Comparison of ENCODE assay signal across 12 mouse cellular contexts in the genomic region with DNA sequence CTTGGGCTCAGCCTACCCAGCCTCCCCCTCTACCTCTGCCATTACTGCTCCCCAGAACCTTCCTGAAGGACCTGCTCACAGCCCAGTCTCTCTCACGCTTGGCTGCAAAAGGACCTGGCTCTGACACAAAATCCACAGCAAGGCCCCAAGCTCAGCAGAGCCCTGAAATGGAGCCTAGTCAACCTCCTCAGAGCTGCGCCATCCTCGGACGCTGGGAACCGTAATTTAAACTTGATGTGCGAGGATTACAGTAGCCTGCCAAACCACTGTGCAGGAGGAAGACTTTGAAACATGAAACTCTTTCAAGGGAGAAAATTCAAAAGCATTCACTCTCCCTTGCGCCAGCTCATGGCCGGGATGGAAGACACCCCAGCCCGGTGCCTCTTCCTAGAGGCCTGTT. TPM values are rescaled to one million over a fixed set of nuclear protein-coding genes. Genes with fewer than 3 reads are reported as not detected.
A peak's percentile ranks its signal among the peaks of the same experiment; 100 is the strongest.
DNase-seq lines count a peak whose midpoint lies in the region; ATAC-seq and TF ChIP-seq lines count a peak whose summit lies in the region.
"Had no signal": no experiment of that assay in that cellular context is flagged by ENCODE, and none has a peak within 500 bp of the region (broad histone marks: within the 10 kb centered on the region; RNA-seq: fewer than 3 reads in every experiment).

No protein-coding gene starts in this region.

- H3K4me3 ChIP-seq in intestine, embryonic 14.5 days (ENCODE audit: low read depth, low read length), result no peak overlapping the region
- H3K4me3 ChIP-seq in intestine, postnatal 0 days (ENCODE audit: low read depth, low read length), result no peak overlapping the region
- H3K4me3 ChIP-seq in embryonic facial prominence, embryonic 11.5 days (ENCODE audit: low read depth, low read length), result no peak overlapping the region
- no peak overlapping the region for H3K4me3 ChIP-seq in limb, embryonic 10.5 days
- no peak overlapping the region for H3K4me3 ChIP-seq in forebrain, postnatal 0 days (ENCODE audit: low read depth, low read length)
- H3K4me3 ChIP-seq: forebrain, embryonic 15.5 days had no signal

- no peak for TF ChIP-seq CTCF in intestine, postnatal 0 days (IDR thresholded peaks at IDR 0.05; ENCODE audit: low read depth)
- TF ChIP-seq CTCF in forebrain, postnatal 0 days (IDR thresholded peaks at IDR 0.05; ENCODE audit: low read depth), result no peak

- DNase-seq in cerebellum, postnatal 10 days, result peak; percentile 63 to 78
- no peak for DNase-seq in cerebellum, adult 18-20 months
- no peak for DNase-seq in intestine, embryonic 14.5 days (ENCODE audit: low spot score)
- DNase-seq in embryonic facial prominence, embryonic 11.5 days (ENCODE audit: low spot score), result peak; percentile 60
- DNase-seq in limb, embryonic 10.5 days (ENCODE audit: low spot score), result no peak
- no peak for DNase-seq in retina, postnatal 1 day
- no peak for DNase-seq in forebrain, postnatal 0 days
- DNase-seq: right cerebral cortex, postnatal 4 days; thymus, adult 18-20 months had no signal

- H3K36me3 ChIP-seq in intestine, embryonic 14.5 days (ENCODE audit: control insufficient read depth, insufficient read depth, low read length), result no peaks in the 10 kb centered on the region; the same call in 1 of the 2 replicates
- H3K36me3 ChIP-seq in intestine, postnatal 0 days (ENCODE audit: control insufficient read depth, insufficient read depth), result no peaks in the 10 kb centered on the region; the same call in 1 of the 2 replicates
- H3K36me3 ChIP-seq in embryonic facial prominence, embryonic 11.5 days (replicated peaks; ENCODE audit: control insufficient read depth, insufficient read depth, low read depth, low read length), result no peaks in the 10 kb centered on the region
- H3K36me3 ChIP-seq in limb, embryonic 10.5 days, result peaks cover 22% of the 10 kb centered on the region
- no peaks in the 10 kb centered on the region for H3K36me3 ChIP-seq in forebrain, postnatal 0 days (ENCODE audit: insufficient read depth)
- H3K36me3 ChIP-seq: forebrain, embryonic 15.5 days had no signal

- peak overlapping the region; percentile 54; the same call in 1 of the 2 replicates for H3K27ac ChIP-seq in intestine, embryonic 14.5 days (ENCODE audit: low read depth)
- H3K27ac ChIP-seq in intestine, postnatal 0 days (ENCODE audit: low read depth, low read length), result no peak overlapping the region
- H3K27ac ChIP-seq in embryonic facial prominence, embryonic 11.5 days (replicated peaks; ENCODE audit: low read depth, low read length), result peak overlapping the region; percentile 49
- H3K27ac ChIP-seq in limb, embryonic 10.5 days, result peak overlapping the region; percentile 75
- no peak overlapping the region for H3K27ac ChIP-seq in forebrain, postnatal 0 days (ENCODE audit: low read depth, low read length)
- H3K27ac ChIP-seq: forebrain, embryonic 15.5 days had no signal

- H3K4me1 ChIP-seq in intestine, embryonic 14.5 days (replicated peaks; ENCODE audit: control insufficient read depth, insufficient read depth, low read length), result peaks cover 18% of the 10 kb centered on the region
- no peaks in the 10 kb centered on the region for H3K4me1 ChIP-seq in intestine, postnatal 0 days (replicated peaks; ENCODE audit: control insufficient read depth, insufficient read depth, low read length)
- H3K4me1 ChIP-seq in embryonic facial prominence, embryonic 11.5 days (ENCODE audit: control insufficient read depth, insufficient read depth, low read length), result peaks cover 7% of the 10 kb centered on the region; the same call in 1 of the 2 replicates
- peaks cover 33% of the 10 kb centered on the region for H3K4me1 ChIP-seq in limb, embryonic 10.5 days
- no peaks in the 10 kb centered on the region for H3K4me1 ChIP-seq in forebrain, postnatal 0 days (ENCODE audit: insufficient read depth)

- H3K27me3 ChIP-seq in intestine, embryonic 14.5 days (replicated peaks; ENCODE audit: control insufficient read depth, insufficient read depth, low read length), result no peaks in the 10 kb centered on the region
- H3K27me3 ChIP-seq in intestine, postnatal 0 days (replicated peaks; ENCODE audit: control insufficient read depth, insufficient read depth, low read length), result no peaks in the 10 kb centered on the region
- no peaks in the 10 kb centered on the region for H3K27me3 ChIP-seq in embryonic facial prominence, embryonic 11.5 days (ENCODE audit: control insufficient read depth, insufficient read depth, low read length)
- H3K27me3 ChIP-seq in limb, embryonic 10.5 days (ENCODE audit: low read depth, poor library complexity, severe bottlenecking), result no peaks in the 10 kb centered on the region
- H3K27me3 ChIP-seq in forebrain, postnatal 0 days (ENCODE audit: insufficient read depth, low read length), result no peaks in the 10 kb centered on the region
- H3K27me3 ChIP-seq: forebrain, embryonic 15.5 days had no signal

- H3K9me3 ChIP-seq in intestine, embryonic 14.5 days (ENCODE audit: control insufficient read depth, low read length), result no peaks in the 10 kb centered on the region
- no peaks in the 10 kb centered on the region for H3K9me3 ChIP-seq in intestine, postnatal 0 days (ENCODE audit: control insufficient read depth)
- no peaks in the 10 kb centered on the region for H3K9me3 ChIP-seq in embryonic facial prominence, embryonic 11.5 days (replicated peaks; ENCODE audit: control insufficient read depth, low read length)
- no peaks in the 10 kb centered on the region for H3K9me3 ChIP-seq in limb, embryonic 10.5 days (replicated peaks)
- H3K9me3 ChIP-seq in forebrain, postnatal 0 days (ENCODE audit: low read length), result no peaks in the 10 kb centered on the region
- H3K9me3 ChIP-seq: forebrain, embryonic 15.5 days had no signal

- WGBS in intestine, embryonic 14.5 days, result 50% methylated on average over 9 of the region's 9 CpGs
- 73% methylated on average over 9 of the region's 9 CpGs for WGBS in intestine, postnatal 0 days
- WGBS in embryonic facial prominence, embryonic 11.5 days, result 28% methylated on average over 9 of the region's 9 CpGs
- WGBS in limb, embryonic 10.5 days, result 61% methylated on average over 9 of the region's 9 CpGs
- 72% methylated on average over 9 of the region's 9 CpGs for WGBS in forebrain, postnatal 0 days

- 0 out of 2 replicates have a peak, but pooled peaks have one; percentile 7 for ATAC-seq in intestine, embryonic 14.5 days (replicated peaks; ENCODE audit: low FRiP score, low TSS enrichment, low read depth)
- no peak for ATAC-seq in intestine, postnatal 0 days
- peak; percentile 53 for ATAC-seq in embryonic facial prominence, embryonic 11.5 days (replicated peaks; ENCODE audit: insufficient number of reproducible peaks, low FRiP score, low TSS enrichment, low read depth)
- no peak for ATAC-seq in forebrain, postnatal 0 days
- ATAC-seq: forebrain, embryonic 15.5 days; lung, postnatal 0 days had no signal

- no peak overlapping the region for H3K4me2 ChIP-seq in intestine, embryonic 14.5 days (ENCODE audit: low read length)
- H3K4me2 ChIP-seq in intestine, postnatal 0 days (replicated peaks; ENCODE audit: low read depth), result no peak overlapping the region
- no peak overlapping the region for H3K4me2 ChIP-seq in embryonic facial prominence, embryonic 11.5 days (ENCODE audit: low read depth, low read length)
- no peak overlapping the region for H3K4me2 ChIP-seq in forebrain, postnatal 0 days (ENCODE audit: low read depth)
- H3K4me2 ChIP-seq: forebrain, embryonic 15.5 days had no signal

- H3K9ac ChIP-seq in intestine, embryonic 14.5 days (ENCODE audit: low read length), result no peak overlapping the region
- H3K9ac ChIP-seq in intestine, postnatal 0 days (ENCODE audit: low read depth, low read length), result no peak overlapping the region
- H3K9ac ChIP-seq in embryonic facial prominence, embryonic 11.5 days (replicated peaks; ENCODE audit: low read length), result no peak overlapping the region
- H3K9ac ChIP-seq in forebrain, postnatal 0 days, result no peak overlapping the region
- H3K9ac ChIP-seq: forebrain, embryonic 15.5 days had no signal

RNA-seq across cellular contexts. Expression of a gene that starts 34.7 kb away (rescaled TPM):
- 21.3 and 22.1 TPM in 2 replicates for polyA plus RNA-seq in intestine, embryonic 14.5 days (2014; fragmentation: Nextera tagmentation; extraction: Ambion mirVana)
- 17.0 and 20.7 TPM in 2 replicates for polyA plus RNA-seq in intestine, postnatal 0 days (2015; fragmentation: Nextera tagmentation; extraction: Ambion mirVana)
- polyA plus RNA-seq in embryonic facial prominence, embryonic 11.5 days (2014; fragmentation: Nextera tagmentation; extraction: Ambion mirVana), result 10.0 and 12.8 TPM in 2 replicates
- polyA plus RNA-seq in limb, embryonic 10.5 days (2016; fragmentation: Nextera tagmentation; extraction: Ambion mirVana), result 8.8 and 11.6 TPM in 2 replicates
- 7.8 and 7.9 TPM in 2 replicates for total RNA-seq in forebrain, postnatal 0 days (2014; rRNA removed)
- 1.9 and 4.6 TPM in 2 replicates for polyA plus RNA-seq in forebrain, postnatal 0 days (2015; fragmentation: Nextera tagmentation; extraction: Ambion mirVana)

Comparison
In these comparisons a context has a peak if more than half of its experiments do, and no peak if none do; other contexts are left out.
1. DNase-seq: peak in cerebellum, postnatal 10 days (2 of 2) and embryonic facial prominence, embryonic 11.5 days (single experiment); none in cerebellum, adult 18-20 months (0 of 2), intestine, embryonic 14.5 days (single experiment), limb, embryonic 10.5 days (single experiment), retina, postnatal 1 day (single experiment) and forebrain, postnatal 0 days (single experiment).
2. ATAC-seq: peak in intestine, embryonic 14.5 days (single experiment) and embryonic facial prominence, embryonic 11.5 days (single experiment); none in intestine, postnatal 0 days (single experiment) and forebrain, postnatal 0 days (single experiment).
3. H3K27ac ChIP-seq: peak in intestine, embryonic 14.5 days (single experiment), embryonic facial prominence, embryonic 11.5 days (single experiment) and limb, embryonic 10.5 days (single experiment); none in intestine, postnatal 0 days (single experiment) and forebrain, postnatal 0 days (single experiment).